Mouse (Mus musculus): ENCODE measurements around the gene Nckap5l. TPM values are rescaled to one million over a fixed set of nuclear protein-coding genes. Genes with fewer than 3 reads are reported as not detected.
A peak's percentile ranks its signal among the peaks of the same experiment; 100 is the strongest.

Gene Nckap5l
- polyA plus RNA-seq, 1 experiment = 3.9 TPM

DNA sequence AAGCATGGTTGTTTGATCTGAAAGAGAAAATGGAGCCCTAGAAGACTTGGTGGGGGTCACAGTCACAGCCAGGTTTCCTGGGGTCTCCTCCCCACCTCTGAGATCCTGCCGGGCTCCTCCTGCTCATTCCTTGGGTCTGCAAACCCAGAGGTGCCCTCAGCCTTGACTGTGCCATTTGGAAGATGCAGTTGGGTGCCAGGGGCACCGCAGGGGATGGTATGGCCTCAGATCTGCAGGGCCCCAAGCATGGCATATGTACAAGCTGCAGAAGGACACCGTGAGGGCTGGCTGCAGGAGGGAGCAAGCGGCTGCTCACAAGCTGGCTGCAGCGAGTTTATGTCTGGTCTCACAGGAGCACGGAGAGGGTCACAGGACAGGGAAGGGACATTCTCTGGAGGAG, 42.2 kb upstream of the Nckap5l start:
- no peak overlapping the region for H3K27ac ChIP-seq (ENCODE audit: control insufficient read depth, insufficient read depth, low read depth, low read length)

DNA sequence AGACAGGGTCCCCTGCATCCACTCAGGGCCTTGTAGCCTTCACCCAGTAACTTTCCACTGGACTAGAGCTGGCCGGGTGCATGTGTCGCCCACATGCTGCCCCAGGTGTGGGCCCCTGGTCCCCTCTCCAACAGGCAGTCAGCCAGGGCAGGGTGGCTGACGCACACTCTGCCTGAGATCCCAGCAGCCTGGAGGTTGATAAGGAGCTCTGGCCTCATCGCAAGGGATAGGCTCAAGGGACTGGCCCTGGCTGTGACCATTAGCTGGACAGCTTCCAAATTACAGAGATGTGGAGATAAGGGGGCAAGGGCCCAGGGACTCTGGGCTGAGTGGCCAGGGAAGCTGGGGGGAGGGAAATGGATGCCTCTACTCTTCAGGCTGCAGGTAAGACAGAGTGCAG, 41.2 kb upstream of the Nckap5l start:
- H3K4me3 ChIP-seq (ENCODE audit: control insufficient read depth, low read depth, low read length) = no peak overlapping the region
- H3K27me3 ChIP-seq (ENCODE audit: control insufficient read depth, insufficient read depth, low read length) = no peaks in the 10 kb centered on the region
- no peak overlapping the region for H3K27ac ChIP-seq (ENCODE audit: control insufficient read depth, insufficient read depth, low read depth, low read length)
- H3K4me1 ChIP-seq (ENCODE audit: control insufficient read depth, insufficient read depth, low read length) = peaks cover 3% of the 10 kb centered on the region; the same call in 1 of the 2 replicates
- no peaks in the 10 kb centered on the region for H3K36me3 ChIP-seq (ENCODE audit: control insufficient read depth, insufficient read depth, low read length)
- TF ChIP-seq POLR2A (IDR thresholded peaks at IDR 0.05; ENCODE audit: control insufficient read depth, low read depth, low read length) (no peak), CTCF (IDR thresholded peaks at IDR 0.05; ENCODE audit: control insufficient read depth, insufficient read depth, insufficient replicate concordance, low read depth, low read length) (no peak)

More for the DNA sequence above, 42.2 kb upstream of the Nckap5l start:
- H3K4me1 ChIP-seq (ENCODE audit: control insufficient read depth, insufficient read depth, low read length) = peaks cover 3% of the 10 kb centered on the region; the same call in 1 of the 2 replicates
- no peaks in the 10 kb centered on the region for H3K27me3 ChIP-seq (ENCODE audit: control insufficient read depth, insufficient read depth, low read length)
- TF ChIP-seq CTCF (IDR thresholded peaks at IDR 0.05; ENCODE audit: control insufficient read depth, insufficient read depth, insufficient replicate concordance, low read depth, low read length) = no peak
- no peak for TF ChIP-seq POLR2A (IDR thresholded peaks at IDR 0.05; ENCODE audit: control insufficient read depth, low read depth, low read length)
- H3K4me3 ChIP-seq (ENCODE audit: control insufficient read depth, low read depth, low read length) = no peak overlapping the region
- no peaks in the 10 kb centered on the region for H3K36me3 ChIP-seq (ENCODE audit: control insufficient read depth, insufficient read depth, low read length)

DNA sequence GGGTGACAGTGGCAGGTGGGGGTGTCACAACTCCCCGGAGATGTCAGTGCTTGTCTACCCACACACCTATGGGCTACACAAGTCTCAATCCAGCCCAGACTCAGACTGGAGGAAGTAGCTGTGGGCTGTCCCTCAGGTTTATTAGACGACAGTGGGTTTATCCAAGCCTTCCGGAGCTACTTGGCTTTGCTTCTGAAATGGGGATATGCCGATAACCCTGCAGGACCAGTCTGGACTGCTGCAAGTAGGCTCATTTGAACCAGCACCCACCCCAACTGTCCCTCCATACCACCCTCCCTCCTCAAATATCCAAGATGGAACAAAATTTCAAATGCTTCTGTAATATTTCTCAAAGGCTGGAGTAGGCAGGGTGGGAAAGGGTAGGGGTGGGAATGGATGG, 40.8 kb upstream of the Nckap5l start:
- TF ChIP-seq POLR2A (IDR thresholded peaks at IDR 0.05; ENCODE audit: control insufficient read depth, low read depth, low read length) = no peak
- no peak for TF ChIP-seq CTCF (IDR thresholded peaks at IDR 0.05; ENCODE audit: control insufficient read depth, insufficient read depth, insufficient replicate concordance, low read depth, low read length)
- Histone ChIP-seq H3K27me3 (ENCODE audit: control insufficient read depth, insufficient read depth, low read length) (no peaks in the 10 kb centered on the region), H3K36me3 (ENCODE audit: control insufficient read depth, insufficient read depth, low read length) (no peaks in the 10 kb centered on the region), H3K27ac (ENCODE audit: control insufficient read depth, insufficient read depth, low read depth, low read length) (no peak overlapping the region), H3K4me3 (ENCODE audit: control insufficient read depth, low read depth, low read length) (no peak overlapping the region), H3K4me1 (ENCODE audit: control insufficient read depth, insufficient read depth, low read length) (peaks cover 3% of the 10 kb centered on the region; the same call in 1 of the 2 replicates)

DNA sequence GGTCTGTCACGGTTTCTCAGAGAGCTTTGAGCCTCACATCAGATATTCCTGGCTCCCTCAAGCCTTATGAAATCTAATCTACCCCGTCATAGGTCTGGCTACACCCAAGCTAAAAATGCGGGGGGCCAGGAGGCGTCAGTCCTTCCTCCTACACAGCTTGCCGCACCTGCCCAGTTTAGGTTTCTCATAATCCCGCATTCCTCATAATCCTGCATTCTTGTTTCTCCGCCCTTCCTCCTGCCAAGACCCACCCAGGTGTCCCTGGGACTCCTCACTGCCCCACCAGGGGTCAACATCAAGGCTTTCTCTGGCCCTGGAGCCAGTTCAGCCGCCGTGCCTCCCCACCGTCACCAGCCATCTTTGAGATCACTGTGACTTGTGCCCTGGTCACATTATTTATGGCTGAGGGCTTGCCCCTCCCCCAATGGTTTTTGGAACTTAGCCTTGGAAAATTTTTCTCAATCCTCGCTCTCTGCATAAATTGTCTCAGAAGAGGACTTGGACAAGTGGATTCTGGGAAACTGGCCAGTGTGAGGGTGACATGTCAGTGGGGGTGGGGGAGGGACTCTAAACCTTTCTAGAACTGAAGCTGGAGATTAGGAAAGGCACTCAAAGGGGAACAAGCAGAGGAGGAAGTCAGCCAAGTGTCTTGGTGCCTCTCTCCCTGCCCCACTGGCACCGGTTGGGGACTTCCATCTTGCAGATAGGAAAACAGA, 40.1 kb upstream of the Nckap5l start:
- Histone ChIP-seq H3K4me1 (ENCODE audit: control insufficient read depth, insufficient read depth, low read length) (peaks cover 3% of the 10 kb centered on the region; the same call in 1 of the 2 replicates), H3K36me3 (ENCODE audit: control insufficient read depth, insufficient read depth, low read length) (no peaks in the 10 kb centered on the region), H3K27me3 (ENCODE audit: control insufficient read depth, insufficient read depth, low read length) (no peaks in the 10 kb centered on the region), H3K27ac (ENCODE audit: control insufficient read depth, insufficient read depth, low read depth, low read length) (no peak overlapping the region; the same call in 1 of the 2 replicates), H3K4me3 (ENCODE audit: control insufficient read depth, low read depth, low read length) (no peak overlapping the region)
- TF ChIP-seq CTCF (IDR thresholded peaks at IDR 0.05; ENCODE audit: control insufficient read depth, insufficient read depth, insufficient replicate concordance, low read depth, low read length) (no peak), POLR2A (IDR thresholded peaks at IDR 0.05; ENCODE audit: control insufficient read depth, low read depth, low read length) (no peak)

DNA sequence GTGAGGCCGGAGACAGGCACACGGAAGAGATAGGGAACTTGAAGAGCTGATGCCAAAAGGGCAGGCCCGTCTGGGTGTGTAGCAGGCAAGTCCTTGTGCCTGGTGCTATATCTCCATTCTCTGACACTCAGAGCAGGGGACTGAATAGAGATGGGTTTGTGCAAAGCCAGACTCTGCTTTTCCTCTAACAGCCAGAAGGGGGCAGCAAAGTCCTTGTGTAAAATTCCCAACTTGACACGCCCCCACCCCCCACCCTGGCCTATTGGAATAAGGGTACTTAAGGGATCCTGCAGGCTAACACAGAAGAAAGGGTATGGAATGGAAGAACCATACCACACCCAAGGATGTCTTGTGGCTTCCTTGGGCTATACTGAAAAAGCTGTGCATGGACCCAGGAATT, 39.5 kb upstream of the Nckap5l start:
- Histone ChIP-seq H3K27ac (ENCODE audit: control insufficient read depth, insufficient read depth, low read depth, low read length) (no peak overlapping the region), H3K36me3 (ENCODE audit: control insufficient read depth, insufficient read depth, low read length) (no peaks in the 10 kb centered on the region), H3K27me3 (ENCODE audit: control insufficient read depth, insufficient read depth, low read length) (no peaks in the 10 kb centered on the region), H3K4me3 (ENCODE audit: control insufficient read depth, low read depth, low read length) (no peak overlapping the region), H3K4me1 (ENCODE audit: control insufficient read depth, insufficient read depth, low read length) (peaks cover 3% of the 10 kb centered on the region; the same call in 1 of the 2 replicates)
- no peak for TF ChIP-seq POLR2A (IDR thresholded peaks at IDR 0.05; ENCODE audit: control insufficient read depth, low read depth, low read length)
- peak; percentile 58; the same call in 1 of the 2 replicates for TF ChIP-seq CTCF (IDR thresholded peaks at IDR 0.05; ENCODE audit: control insufficient read depth, insufficient read depth, insufficient replicate concordance, low read depth, low read length)

DNA sequence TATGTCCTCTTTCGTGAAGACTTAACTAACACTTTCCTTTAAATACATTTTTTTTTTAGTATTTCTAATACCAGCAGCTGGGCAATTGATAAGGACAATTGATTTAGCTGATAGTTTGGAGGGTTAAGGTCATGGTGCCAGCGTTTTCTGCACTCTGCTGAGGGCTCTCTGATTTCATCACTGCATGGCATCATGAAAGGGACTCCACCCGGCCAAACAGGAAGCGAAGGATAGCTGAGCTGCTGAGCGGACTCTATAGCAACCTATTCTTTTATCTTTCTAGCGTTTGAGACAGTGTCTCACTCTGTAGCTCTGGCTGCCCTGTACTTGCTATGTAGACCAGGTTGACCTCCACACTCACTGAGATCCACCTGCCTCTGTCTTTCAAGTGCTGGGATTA, 27.2 kb upstream of the Nckap5l start:
- no peak for TF ChIP-seq POLR2A (IDR thresholded peaks at IDR 0.05; ENCODE audit: control insufficient read depth, low read depth, low read length)
- Histone ChIP-seq H3K27ac (ENCODE audit: control insufficient read depth, insufficient read depth, low read depth, low read length) (no peak overlapping the region), H3K27me3 (ENCODE audit: control insufficient read depth, insufficient read depth, low read length) (no peaks in the 10 kb centered on the region), H3K4me1 (ENCODE audit: control insufficient read depth, insufficient read depth, low read length) (no peaks in the 10 kb centered on the region), H3K4me3 (ENCODE audit: control insufficient read depth, low read depth, low read length) (no peak overlapping the region), H3K36me3 (ENCODE audit: control insufficient read depth, insufficient read depth, low read length) (no peaks in the 10 kb centered on the region)

DNA sequence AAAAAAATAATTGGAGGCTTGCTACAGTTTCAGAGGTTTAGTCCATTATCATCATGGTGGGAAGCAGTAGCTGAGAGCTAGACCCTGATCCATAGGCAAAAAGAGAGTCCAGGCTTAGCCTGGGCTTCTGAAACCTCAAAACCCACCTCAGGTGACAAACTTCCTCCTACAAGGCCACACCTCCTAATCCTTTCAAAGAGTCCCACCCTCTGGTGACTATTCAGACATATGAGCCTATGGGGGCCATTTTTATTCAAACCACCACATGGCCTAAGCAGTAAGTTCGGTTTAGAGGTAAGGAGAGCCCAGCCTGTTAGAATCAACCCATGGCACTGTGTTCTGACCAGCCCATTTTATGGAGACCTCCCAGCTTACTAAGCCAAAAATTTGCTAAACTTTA, 18.3 kb upstream of the Nckap5l start:
- H3K4me1 ChIP-seq (ENCODE audit: control insufficient read depth, insufficient read depth, low read length) = peaks cover 13% of the 10 kb centered on the region
- H3K27me3 ChIP-seq (ENCODE audit: control insufficient read depth, insufficient read depth, low read length) = no peaks in the 10 kb centered on the region

More for the DNA sequence above, 18.3 kb upstream of the Nckap5l start:
- no peak for TF ChIP-seq CTCF (IDR thresholded peaks at IDR 0.05; ENCODE audit: control insufficient read depth, insufficient read depth, insufficient replicate concordance, low read depth, low read length)
- TF ChIP-seq POLR2A (IDR thresholded peaks at IDR 0.05; ENCODE audit: control insufficient read depth, low read depth, low read length) = no peak
- Histone ChIP-seq H3K36me3 (ENCODE audit: control insufficient read depth, insufficient read depth, low read length) (no peaks in the 10 kb centered on the region), H3K27ac (ENCODE audit: control insufficient read depth, insufficient read depth, low read depth, low read length) (no peak overlapping the region), H3K4me3 (ENCODE audit: control insufficient read depth, low read depth, low read length) (no peak overlapping the region)
